In genomic region chr3:141914588-141914987, GRCm38 (mm10) we compare ENCODE assay signal across 15 mouse cellular contexts.
"Had no signal": no experiment of that assay in that cellular context is flagged by ENCODE, and none has a peak within 500 bp of the region (broad histone marks: within the 10 kb centered on the region; RNA-seq: fewer than 3 reads in every experiment).

No protein-coding gene starts in this region.

- H3K27ac ChIP-seq: neural tube, embryonic 15.5 days; stomach, embryonic 15.5 days; stomach, postnatal 0 days had no signal

- H3K9me3 ChIP-seq: neural tube, embryonic 15.5 days; stomach, embryonic 15.5 days had no signal

- H3K4me2 ChIP-seq: neural tube, embryonic 15.5 days; stomach, embryonic 15.5 days had no signal

- H3K9ac ChIP-seq: neural tube, embryonic 15.5 days; stomach, embryonic 15.5 days had no signal

- H3K4me1 ChIP-seq: neural tube, embryonic 15.5 days; stomach, embryonic 15.5 days had no signal

- DNase-seq: retina, postnatal 1 day; right cerebral cortex, adult 18-20 months; right cerebral cortex, postnatal 14 days; right cerebral cortex, postnatal 25 days; right cerebral cortex, postnatal 4 days; spleen, adult 18-20 months; thymus, adult 18-20 months; thymus, adult 2 months; thymus, postnatal 14 days; thymus, postnatal 25 days; thymus, postnatal 36 days; thymus, postnatal 4 days had no signal

- H3K4me3 ChIP-seq: neural tube, embryonic 15.5 days; stomach, embryonic 15.5 days had no signal

- H3K36me3 ChIP-seq: neural tube, embryonic 15.5 days; stomach, embryonic 15.5 days had no signal

- H3K27me3 ChIP-seq: neural tube, embryonic 15.5 days; stomach, embryonic 15.5 days had no signal
